Mouse (Mus musculus) liver, embryonic 14 days (tissue): Measurements from ENCODE around the gene Art3. TPM values are rescaled to one million over a fixed set of nuclear protein-coding genes. Genes with fewer than 3 reads are reported as not detected.

Experiments used
- polyA plus RNA-seq: library from polyadenylated mRNA; depleted of rRNA; stranded (reverse); fragments of >200 nt; gene quantifications from 2 replicates; pipeline ENCODE4 v1.2.3, GENCODE M21; 2012; rRNA removed

Gene Art3
- 0.76 and 0.81 TPM in 2 replicates for polyA plus RNA-seq

GRCm38 (mm10) chr5:92331635-92332338 lies at the start of gene Art3:
Gene Art3, plus strand, starts transcription at chr5:92331827.

DNA sequence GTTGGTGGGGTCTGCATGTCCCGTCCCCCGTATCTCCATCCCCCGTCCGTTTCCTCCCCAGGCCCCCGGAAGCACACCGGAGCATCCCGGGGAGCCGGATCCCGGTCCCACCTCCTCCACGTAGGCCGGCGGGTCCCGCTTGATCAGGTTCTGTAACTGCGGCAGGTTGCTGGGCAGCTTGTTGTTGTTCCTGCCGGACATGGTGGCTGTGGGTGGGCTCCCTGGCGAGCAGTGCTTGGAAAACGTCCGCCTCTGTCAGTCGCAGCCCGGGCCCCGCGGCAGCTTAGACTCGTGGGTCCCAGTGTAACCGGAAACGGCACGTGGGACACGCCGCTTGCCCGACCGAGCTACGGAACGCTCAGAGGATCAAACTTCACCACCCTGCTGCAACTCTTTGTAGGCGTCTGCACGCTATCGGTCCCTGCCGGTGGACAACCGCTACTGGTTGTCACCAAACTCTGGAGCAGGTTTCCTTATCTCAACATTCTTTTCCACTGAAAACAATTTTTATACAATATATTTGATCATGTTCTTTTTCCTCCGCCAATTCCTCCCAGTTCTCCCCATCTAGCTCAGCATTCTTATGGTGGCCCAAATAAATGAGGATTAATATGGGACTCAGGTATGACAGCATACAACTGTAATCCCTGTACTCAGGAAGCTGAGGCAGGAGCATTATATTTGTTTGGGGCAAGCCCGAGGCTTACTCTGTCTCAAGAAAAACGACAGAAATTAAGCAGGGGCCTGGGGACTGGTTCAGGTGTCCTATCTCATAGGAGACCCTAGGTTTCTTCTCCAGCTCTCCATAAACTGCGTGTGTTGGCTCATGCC lies 21.7 kb upstream of the Art3 start, which contains the start of gene Sdad1:
TSS of gene Sdad1 (minus strand) at position 799 of the 831 bp plus-strand sequence.

GRCm38 (mm10) chr5:92327929-92328328 lies 3.7 kb upstream of the Art3 start, which contains the start of gene Cxcl9:
Gene Cxcl9, minus strand, starts transcription at chr5:92328079.

DNA sequence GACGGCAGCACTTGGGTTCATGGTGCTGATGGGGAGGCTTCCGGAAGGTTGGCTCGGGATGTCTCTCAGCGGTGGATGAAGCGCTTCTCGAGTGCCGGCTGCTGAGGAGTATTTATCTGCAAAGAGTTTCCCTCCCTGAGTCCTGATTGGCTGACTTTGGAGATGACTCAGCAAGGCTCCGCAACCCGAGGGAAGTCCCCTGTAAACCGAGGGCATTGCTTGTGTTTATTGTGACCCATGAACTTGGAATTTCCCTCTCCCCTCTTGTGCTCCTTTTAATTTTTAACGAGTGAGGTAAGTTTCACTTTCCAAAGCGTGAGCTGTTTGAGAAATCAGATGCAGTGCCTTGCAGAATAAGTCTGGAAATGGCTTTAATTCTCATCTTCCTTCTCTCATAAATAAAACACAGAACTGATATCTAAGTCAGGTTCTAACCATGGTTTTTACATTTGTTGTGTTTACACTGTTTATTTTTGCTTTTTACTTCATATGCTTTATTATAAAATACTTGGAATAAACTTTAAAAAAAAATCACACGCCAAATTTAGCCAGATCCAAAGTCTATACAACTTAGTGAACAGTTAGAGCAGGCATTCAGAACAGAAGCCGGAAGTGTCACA lies 17.3 kb downstream of the Art3 start, which contains the start of gene Cxcl10:
TSS of gene Cxcl10 (minus strand) at position 96 of the 620 bp plus-strand sequence.

DNA sequence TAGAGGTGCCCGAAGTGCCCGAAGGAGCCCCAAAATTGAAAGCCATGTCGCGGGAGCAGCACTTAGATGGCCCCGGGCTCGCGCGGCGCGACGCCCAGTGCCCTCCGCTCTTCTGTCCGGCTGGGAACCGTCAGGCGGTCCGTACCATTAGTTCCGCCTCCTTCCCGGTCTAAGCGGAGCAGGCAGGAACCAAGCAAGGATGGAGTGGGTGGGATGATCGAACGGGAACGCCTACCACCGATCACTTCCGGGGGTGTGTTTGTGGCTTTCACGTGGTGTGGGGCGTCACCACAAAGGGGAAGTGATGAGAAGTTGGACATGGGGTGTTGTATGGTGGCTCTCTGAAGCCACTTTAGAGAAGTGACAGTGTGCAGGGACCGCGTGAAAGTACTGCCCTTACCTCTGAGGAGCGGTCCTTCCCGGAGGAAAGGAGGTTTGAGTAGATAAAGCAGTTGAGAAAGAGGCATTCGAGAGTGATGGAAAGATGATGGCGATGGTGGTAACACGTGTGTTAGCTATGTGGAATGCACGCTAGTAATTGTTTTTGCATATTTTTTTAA lies 103.5 kb downstream of the Art3 start, which contains the start of gene Nup54:
TSS of gene Nup54 (minus strand) at position 195 of the 560 bp plus-strand sequence.

Other genes starting within 250 kb of the Art3 start
- gene G3bp2, start 248.1 kb upstream of the Art3 start, polyA plus RNA-seq: 20.0 and 23.0 TPM in 2 replicates
- 20.3 and 22.1 TPM in 2 replicates for gene Uso1, start 193.9 kb upstream of the Art3 start, polyA plus RNA-seq
- gene U90926, start 116.4 kb upstream of the Art3 start, polyA plus RNA-seq: not detected in 2 replicates
- 0.09 and 0.18 TPM in 2 replicates for gene Ppef2, start 75.5 kb upstream of the Art3 start, polyA plus RNA-seq
- 3.7 and 4.9 TPM in 2 replicates for gene Naaa, start 53.7 kb upstream of the Art3 start, polyA plus RNA-seq
- gene Sdad1, start 21.3 kb upstream of the Art3 start, polyA plus RNA-seq: 9.7 and 10.6 TPM in 2 replicates
- 0.02 and 0.05 TPM in 2 replicates for gene Cxcl9, start 3.7 kb upstream of the Art3 start, polyA plus RNA-seq
- gene Cxcl10, start 17.1 kb downstream of the Art3 start, polyA plus RNA-seq: 12.1 and 13.5 TPM in 2 replicates
- 25.5 and 25.6 TPM in 2 replicates for gene Nup54, start 103.4 kb downstream of the Art3 start, polyA plus RNA-seq
- 5.9 and 7.0 TPM in 2 replicates for gene Scarb2, start 175.0 kb downstream of the Art3 start, polyA plus RNA-seq
- 0.83 and 1.6 TPM in 2 replicates for gene Fam47e, start 223.2 kb downstream of the Art3 start, polyA plus RNA-seq